Mouse (Mus musculus) thymus, postnatal 0 days (tissue): ENCODE measurements around the gene Pibf1. TPM values are rescaled to one million over a fixed set of nuclear protein-coding genes. Genes with fewer than 3 reads are reported as not detected.

Experiments
- DNase-seq: peaks from one replicate; pipeline ENCODE4 v3.0.0-alpha.2; 2015; ENCODE audit warnings: low spot score
- polyA plus RNA-seq: library from polyadenylated mRNA; unstranded; fragments of >200 nt; fragmentation: Nextera tagmentation; extraction: Ambion mirVana; gene quantifications from 2 replicates; pipeline ENCODE4 v1.2.1, GENCODE M21; 2015

Gene Pibf1
- polyA plus RNA-seq, 1 experiment from 2014 or later = 13.9 TPM

DNA sequence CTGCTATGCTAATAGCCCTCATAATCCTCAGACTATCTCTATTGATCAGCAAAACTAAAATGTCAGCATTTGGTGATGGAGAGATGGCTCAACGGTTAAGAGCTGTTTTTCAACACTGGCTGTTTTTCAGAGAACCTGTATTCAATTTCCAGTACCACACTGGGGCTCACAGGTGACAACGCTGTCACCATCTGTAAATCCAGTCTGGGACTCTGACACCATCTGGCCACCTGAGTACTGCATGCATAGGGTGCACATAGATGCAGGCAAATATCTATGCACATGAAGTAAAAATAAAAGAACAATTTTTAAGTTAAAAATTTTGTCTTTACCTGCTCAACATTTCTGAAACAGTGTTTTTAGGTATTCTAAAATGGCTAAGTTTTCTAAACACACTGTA is 40.8 kb downstream of the Pibf1 start:
- DNase-seq = no peak

DNA sequence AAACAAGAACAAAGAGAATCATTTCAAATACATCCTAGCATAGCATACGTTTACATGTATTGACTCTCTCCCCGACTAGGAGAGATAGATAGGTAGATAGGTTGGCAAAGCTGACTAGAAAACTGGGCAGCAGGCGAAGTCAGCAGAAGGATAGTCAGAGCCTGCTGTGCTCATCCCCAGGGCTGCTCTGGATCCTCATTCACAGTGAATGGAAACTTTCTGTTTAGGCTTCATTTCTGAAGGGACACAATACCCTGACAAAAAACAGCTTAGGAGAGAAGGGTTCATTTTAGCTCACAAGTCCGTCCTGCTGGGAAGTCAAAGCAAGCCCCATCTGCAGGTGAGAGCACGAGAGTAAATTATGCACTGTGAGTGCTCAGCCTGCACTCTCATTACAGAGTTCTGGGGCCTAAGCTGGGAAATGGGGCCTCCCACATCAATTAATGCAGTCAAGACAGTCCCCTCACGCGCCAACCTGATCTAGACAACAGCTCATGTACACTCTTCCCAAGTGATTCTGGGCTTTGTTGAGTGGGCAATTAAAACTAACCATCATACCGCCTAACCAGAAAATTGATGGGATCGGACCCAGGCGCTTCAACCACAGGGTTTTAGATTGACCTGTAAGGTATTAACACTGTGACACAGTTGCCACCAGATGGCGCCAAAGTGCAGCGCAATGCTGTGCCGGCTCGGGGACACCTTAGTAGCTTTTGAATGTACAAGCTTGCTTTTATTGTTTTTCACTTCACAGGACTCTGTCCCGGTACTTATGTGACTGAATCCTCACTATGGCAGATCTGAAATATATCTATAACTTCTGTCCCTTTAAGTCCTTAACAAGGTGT is 42.8 kb downstream of the Pibf1 start:
- DNase-seq = peak; percentile 79

DNA sequence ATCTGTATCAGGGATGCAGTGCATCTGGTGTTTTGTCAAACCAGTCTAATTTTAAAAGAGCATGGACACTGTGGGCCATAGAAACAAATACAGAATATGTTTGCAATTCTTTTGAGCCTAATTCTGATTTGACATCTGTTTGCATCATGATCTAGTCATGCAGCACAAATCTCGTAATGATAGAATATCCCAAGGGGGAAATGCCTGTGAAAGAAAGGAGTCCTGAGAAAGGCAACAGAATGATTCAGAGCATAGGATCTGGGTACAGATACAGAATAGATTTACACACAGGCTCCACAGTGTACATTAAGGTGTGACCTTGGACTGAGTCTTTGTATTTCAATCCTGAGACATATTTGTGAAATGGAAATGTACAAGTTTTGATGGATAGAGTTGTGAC is 47.6 kb downstream of the Pibf1 start:
- DNase-seq = no peak

DNA sequence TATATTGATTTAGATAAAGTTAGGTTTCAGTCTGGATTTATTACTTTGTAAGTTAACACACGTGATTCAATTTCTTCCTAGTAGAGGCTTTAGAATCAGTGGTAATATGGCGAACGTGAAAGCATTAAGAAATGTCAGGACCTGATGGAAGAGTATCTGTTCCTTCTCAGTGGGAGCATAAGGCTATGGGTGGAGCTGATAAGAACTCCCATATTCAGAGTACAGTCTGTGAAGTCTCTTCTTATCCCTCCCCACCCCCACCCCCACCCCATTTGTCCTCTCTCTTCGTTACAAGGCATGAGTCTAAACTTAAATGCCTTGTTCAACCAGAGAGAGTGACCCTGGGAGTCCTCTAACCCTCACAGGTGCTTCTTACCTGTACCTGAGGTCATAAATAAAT is 53.5 kb downstream of the Pibf1 start:
- no peak for DNase-seq

DNA sequence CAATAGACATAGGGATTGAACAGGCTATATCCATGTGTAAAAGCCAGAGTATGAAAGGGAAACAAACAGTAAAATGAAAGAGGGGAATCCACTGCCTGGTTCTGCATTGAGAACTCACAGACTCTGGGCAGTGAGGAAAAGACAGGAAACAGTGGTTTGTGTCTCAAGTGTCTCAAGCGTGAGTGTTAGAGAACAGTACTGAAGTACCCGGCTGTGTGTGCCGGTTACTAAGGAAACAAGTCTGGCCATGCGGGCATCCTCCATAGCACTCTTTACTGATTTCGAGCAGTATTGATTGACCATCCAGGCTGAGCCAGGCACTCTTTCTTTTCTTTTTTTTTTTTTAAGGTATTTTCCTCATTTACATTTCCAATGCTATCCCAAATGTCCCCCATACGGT is 60.7 kb downstream of the Pibf1 start:
- no peak for DNase-seq

DNA sequence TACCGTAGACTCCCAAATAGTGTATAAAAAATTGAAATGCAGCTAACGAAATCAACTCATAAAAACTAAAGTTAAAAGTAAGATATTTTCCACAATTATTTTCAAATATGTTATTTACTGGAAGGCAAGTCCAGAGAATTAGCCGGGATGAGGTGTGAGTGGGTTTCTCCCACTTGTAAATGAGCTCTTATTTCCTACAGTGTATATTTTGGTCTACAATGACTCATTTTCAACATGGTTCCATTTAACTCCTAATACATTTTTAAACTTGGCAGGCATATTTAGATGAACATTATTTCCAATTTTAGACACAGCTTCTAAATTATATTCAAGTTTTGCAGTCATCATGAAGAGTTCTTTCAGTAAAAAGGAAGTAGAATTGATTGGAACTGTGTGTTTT is 63.8 kb downstream of the Pibf1 start:
- DNase-seq = no peak

DNA sequence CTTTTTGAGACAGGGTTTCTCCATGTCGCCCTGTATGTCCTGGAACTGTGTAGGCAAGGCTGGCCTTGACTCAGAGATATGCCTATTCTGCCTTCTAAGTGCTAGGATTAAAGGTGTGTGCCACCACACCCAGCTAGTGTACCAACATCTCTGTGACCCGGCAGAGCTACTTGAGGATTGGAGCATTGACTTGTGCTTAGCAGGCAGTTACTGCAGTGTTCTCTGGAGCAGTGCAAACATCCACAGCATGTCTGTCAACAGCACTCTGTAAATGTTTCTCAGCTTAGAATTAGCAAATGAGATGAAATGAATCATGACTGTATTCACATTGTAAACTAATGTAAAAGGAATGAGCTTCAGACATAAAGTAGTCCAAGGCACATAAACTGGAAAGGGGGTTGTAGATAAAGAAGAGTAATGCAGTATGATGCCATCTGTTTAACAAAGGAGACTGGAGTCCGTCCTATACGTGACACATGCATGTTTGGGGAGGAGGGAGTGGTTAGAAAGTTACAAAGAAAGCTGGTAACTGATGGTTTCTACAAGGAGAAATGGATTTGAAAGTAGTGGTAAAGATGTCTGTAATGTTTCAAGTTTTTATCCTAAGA is 75.0 kb downstream of the Pibf1 start:
- no peak for DNase-seq

DNA sequence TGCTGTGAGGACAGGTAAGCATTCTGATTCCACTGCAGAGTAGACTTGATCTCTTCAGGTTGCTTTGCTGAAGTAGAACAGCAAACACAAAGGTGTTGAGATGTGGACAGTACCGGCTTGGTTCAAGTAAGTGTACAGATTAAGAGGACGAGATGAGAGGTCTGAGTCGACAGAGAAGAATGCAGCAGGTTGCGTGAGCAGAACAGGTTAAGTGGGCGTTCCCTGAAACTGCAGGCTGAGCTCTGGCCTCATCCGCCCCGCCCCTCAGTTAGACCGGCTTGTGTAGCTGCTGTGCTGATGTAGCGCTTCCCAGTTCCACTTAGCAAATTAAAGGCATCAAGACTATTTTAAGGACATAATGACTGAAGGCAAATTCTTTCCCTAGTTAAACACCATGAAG is 77.3 kb downstream of the Pibf1 start:
- no peak for DNase-seq

DNA sequence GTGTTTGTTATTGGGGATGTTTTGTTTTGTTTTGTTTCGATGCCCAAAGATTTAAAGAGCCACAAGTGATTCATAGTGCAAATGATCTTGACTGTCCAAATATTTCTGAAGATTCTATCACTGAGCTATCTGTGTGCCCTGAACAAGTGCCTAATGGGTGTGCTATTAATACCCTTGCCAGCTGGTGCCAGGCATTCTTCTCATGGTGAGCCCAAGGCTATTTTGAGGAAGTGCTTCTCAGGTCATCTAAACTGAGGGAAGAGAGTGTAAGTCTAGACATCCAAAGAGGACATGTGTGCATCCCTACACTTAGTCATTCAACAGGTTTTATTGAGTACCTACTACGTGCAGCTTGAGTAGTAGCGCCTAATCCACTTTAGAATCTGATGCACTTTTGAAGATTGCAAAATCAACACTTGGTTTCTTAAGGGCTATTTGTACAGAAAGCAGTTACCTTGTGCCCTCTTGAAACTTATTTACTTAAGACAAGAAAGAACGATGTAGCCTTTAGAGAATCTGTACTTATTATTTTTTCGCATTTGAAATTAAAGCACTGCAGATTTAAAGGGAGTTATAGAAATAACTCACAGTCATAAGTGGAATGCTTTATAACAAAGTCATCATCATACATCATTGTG is 91.0 kb downstream of the Pibf1 start:
- DNase-seq = no peak

DNA sequence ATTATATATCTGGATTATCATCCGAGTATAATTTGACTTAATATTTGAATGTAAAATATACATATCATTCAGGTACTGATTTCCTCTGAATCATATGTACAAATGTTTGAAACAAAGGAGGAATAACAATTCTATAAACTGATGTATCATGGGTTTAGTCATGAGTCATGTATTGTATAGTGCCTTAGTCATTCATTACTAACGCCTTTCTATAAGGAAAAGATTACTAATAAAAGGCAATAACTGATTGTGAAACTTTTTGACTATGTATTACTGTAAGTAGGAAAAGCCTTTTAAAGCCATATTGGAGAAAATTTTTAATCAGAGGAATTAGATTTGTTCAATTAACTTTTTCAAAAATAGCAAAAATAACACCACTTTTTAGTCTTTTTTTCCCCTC is 106.6 kb downstream of the Pibf1 start:
- DNase-seq = no peak

DNA sequence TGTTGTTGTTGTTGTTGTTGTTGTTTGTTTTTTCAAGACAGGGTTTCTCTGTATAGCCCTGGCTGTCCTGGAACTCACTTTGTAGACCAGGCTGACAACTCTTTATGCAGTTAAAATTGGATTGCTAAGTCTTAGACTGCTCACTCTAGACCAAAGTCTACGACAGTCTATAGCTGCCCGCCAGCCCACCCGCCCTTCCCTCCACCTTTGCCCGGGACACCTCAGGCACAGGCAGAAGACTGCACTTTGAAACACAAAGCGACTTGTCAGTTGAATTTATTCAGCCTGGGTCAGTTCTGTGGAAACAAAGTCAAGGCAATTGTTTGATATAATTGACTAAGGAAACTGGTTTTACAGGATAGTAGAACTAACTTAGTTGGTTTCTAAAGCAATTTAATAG is 107.4 kb downstream of the Pibf1 start:
- no peak for DNase-seq

DNA sequence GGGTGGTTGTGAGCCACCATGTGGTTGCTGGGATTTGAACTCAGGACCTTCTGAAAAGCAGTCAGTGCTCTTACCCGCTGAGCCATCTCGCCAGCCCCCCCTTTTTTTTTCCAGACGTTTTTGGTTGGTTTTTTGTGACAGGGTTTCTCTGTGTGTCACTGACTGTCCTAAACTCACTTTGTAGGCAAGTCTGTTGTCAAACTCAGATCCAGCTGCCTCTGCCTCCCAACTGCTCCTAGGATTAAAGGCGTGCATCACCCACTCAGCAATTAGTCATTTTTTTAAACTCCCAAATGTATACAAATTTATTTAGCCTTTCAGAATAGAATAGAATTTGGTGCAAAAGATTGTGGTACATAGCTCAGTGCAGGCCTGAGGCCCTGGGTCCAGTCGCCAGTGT is 111.2 kb downstream of the Pibf1 start:
- no peak for DNase-seq

DNA sequence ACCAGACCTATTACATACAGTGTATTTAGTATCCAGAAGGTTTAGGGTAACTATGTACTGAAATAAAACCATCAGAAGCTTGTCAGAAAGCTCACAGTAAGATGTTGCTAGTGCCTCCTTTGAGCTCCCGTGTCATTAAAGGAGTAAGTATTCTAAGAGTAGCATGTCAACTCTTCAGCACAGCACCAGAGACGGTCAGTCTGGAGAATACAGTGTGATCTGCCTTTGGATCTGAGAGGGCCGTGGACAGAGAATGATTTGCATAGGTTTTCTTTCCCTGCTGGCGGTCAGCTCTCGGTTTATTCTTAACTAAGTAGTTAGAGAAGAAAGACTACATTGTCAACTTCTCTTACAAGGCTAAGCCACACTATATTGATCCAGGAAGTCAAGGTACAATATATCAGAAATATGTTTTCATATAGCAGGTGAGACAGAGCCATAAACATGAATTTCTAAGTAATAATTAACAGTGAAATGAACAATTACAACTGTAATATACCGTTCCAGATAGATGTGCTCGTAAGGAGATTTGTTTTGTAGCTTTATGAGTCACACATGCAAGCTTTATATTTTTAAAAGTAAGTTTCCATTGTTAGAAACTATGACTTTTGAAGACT is 119.3 kb downstream of the Pibf1 start:
- DNase-seq = no peak

DNA sequence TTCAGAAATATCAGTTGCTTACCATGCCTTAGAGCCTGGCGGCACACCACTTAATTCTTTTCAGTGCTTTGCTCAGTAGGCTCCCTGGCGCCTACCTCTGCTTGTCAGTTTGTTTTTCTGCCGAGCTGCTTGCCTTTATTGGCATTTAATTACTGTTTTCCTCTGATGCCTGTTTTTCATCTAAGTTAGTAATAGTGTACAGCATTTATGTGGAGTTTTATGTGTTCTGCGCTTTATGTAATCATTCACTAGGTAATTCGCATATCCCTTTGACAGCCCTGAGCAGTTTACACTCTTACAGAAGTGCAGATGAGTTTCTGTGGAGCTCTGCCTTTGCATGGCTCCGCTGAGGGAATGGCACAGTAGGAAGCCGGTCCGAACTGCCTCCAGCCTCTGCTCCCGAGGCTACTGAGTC is 120.5 kb downstream of the Pibf1 start:
- no peak for DNase-seq

DNA sequence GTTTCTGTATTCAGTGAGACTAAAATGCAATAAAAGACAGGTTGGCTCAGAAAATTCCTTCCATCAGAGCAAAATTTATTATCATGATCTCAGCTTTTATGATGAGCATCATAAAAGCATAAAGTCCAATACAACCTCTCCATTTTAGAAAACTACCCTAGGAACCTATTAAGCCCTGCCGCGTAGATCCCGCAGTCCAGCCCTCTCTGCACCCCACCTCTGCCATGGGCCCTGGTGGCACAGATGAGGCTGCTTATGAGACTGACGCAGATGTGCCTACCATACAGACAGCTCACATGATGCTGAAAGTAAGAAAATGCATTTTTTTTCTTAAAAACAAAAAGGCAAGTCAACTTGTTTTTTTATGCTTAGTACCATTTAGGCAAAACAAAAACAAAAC is 126.7 kb downstream of the Pibf1 start:
- DNase-seq = no peak

DNA sequence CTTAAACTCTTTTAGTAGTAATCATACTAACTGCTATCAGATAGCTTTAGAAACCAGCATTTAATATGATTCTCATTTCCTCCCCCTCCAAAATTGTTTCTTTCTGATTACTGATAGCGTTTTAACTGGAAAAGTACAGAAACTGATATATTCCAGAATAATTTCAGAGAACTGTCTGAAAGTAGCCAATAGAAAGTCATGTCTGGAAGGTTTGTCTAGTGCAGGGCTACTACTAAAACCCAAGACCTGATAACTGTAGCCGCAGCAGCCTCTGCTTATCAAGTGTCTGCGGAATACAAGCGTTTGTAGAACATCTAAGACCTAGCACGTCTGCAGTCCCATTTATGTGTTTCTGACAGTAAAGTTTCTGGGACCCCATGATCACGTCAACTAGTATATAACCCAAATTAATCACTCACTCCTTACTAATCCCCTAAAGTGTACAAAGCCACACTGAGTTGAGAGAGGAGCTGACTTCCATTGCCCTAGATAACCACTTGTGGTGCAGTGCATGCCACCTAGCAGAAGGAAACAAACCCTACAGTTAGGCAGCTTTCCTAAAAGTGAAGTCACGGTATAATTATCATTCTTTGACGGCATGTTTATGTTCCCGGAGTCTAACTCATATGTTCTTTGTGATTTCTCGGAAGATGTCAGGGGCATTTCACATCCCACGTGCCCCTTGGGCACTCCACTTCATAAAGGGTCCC is 130.0 kb downstream of the Pibf1 start:
- no peak for DNase-seq

DNA sequence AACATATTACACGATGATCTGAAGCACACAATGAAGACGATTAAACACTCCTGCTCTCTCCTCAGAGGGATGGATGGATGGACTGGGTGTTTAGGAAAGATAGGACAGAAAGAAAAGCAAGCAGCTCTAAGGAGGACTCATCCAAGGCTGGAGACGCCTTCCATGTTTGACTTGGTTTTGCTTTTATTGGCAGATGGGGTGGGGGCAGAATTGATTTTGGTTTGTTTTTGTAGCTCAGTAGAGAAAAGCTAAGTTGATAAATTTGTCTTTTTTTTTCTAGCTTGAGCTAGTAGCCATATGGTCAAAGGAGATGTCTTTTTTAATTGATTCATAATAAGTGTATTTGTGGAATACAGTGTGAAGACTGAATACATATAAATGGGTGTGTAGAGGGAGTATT is 133.8 kb downstream of the Pibf1 start:
- DNase-seq = no peak

DNA sequence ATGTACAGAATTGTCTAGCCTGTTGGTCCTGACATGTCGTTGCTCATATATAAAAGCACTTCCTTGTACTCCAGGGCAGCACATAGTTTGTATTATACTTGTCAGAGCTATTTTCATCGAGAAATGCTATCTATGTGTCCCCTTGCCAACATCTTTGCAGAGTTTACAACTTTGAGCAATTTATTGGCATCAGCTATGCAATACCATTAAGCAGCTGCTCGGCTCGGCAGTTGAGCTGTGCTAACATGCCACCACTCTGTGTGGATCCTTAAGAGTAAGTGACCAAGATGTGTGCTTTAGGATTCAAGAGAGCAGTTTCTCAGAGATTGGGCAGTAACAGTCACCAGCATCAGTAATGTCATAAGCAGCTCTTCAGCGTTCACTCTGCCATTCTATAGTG is 137.9 kb downstream of the Pibf1 start:
- DNase-seq = no peak

DNA sequence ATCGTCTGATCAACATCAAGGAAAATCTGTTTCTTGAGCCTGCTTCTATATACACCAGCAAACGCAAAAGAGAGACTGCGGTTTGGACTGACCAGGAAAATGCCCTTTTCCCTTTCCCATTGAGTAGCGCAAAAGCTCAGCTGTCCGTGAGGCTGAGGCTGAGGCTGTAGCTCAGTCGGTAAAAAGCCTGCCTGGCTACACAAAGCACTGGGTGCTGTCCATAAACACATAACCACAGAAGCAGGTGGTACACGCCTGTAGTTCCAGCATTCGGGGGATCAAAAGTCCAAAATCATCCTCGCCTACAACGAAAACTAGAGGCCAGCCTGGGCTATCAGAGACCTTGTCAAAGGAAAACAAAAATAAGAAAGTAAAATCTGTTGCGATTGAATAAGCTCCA is 141.3 kb downstream of the Pibf1 start:
- DNase-seq = no peak

DNA sequence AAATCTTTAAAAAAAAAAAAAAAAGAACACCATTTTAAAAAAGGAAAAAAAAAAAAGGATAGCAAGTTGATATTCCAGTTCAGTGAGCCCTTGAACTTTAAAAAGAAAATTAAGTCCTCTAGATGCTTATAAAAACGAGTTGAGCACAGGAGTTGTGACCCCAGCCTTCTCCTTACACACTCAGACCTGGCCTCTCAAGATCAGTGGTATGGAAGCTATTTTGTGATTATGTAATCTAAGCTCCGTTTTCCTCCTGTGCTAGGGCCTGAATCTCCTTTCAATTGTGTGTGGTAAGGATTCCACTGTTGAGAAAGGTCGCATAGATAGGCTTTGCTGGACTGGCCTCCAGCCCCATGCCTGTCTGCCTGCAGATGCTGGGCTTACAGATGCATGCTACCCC is 145.3 kb downstream of the Pibf1 start:
- no peak for DNase-seq

DNA sequence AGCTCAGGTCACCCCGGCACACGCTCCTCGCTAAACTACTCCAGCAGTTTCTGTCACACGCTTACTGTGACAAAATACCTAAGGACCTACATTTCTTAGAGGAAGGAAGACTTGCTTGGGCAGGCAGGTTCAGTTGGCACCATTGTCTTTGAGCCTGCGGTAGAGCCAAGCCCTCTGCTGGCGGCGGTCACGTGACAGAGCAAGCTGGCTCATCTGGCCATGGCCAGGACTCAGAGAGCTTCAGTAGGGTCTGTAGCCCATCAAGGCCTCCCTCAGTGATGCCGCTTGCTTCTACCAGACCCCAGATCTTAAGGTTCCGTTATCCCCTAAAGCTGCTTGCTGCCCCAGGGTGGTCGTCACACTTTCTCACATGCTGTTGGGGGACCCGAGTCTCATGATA is 162.8 kb downstream of the Pibf1 start:
- no peak for DNase-seq

DNA sequence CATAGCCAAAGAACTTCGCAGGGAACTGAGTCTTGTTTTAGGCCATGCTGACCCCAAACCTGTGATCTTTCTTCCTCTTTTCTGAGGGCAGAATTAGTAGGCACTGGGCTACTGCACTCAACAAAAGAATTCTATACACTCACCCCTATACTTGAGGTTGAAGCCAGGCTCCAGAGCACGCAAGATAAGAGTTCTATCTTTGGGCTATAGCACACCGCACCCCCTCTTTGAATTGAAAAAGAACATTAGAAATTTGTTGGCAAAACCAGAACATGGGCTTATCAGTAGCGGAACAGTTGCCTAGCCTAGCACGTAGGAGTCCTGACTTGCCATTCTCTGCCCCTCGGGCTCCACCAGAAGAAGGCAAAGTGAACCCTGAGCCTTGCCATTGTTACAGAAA is 164.6 kb downstream of the Pibf1 start:
- DNase-seq = no peak
